Comparison of ENCODE assay signal across 27 mouse cellular contexts in the genomic region with DNA sequence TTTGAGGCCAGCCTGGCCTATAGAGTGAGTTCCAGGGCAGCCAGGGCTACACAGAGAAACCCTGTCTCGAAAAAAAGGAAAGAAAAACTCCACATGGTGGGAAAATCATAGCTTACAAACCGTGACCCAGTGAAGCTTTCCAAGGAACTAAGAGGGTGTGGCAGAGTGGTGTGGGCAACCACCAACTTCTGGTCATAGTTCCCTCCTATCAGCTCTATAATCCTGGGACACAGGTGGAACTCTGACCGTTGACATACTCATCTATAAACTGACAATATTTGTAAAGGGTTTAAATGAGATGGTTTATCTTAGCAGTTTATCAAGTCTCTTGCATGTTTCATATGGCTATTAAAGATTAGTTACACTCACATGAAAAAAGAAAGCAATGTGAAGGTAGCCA.
"Had no signal": no experiment of that assay in that cellular context is flagged by ENCODE, and none has a peak within 500 bp of the region (broad histone marks: within the 10 kb centered on the region; RNA-seq: fewer than 3 reads in every experiment).

No protein-coding gene starts in this region.

- H3K27ac ChIP-seq: embryonic facial prominence, embryonic 10.5 days; embryonic facial prominence, embryonic 12.5 days; embryonic facial prominence, embryonic 13.5 days; embryonic facial prominence, embryonic 15.5 days; forebrain, embryonic 10.5 days; forebrain, embryonic 12.5 days; forebrain, embryonic 15.5 days; gastrocnemius, adult 2 months had no signal

- DNase-seq: cerebellum, adult 18-20 months; cerebellum, adult 2 months; cerebellum, adult 8-10 months; cerebellum, adult 9-10 months; cerebellum, adult 9-11 months; cerebellum, postnatal 10 days; cerebellum, postnatal 14 days; cerebellum, postnatal 25 days; cerebellum, postnatal 36 days; embryo, embryonic 11 days; forebrain, postnatal 0 days; gastrocnemius, adult 2 months; gastrocnemius, postnatal 10 days; gastrocnemius, postnatal 14 days; gastrocnemius, postnatal 25 days; gastrocnemius, postnatal 36 days; heart, adult 18-20 months had no signal

- H3K4me3 ChIP-seq: embryonic facial prominence, embryonic 10.5 days; embryonic facial prominence, embryonic 12.5 days; embryonic facial prominence, embryonic 13.5 days; embryonic facial prominence, embryonic 15.5 days; erythroblast, embryonic 14.5 days; forebrain, embryonic 10.5 days; forebrain, embryonic 12.5 days; forebrain, embryonic 15.5 days; gastrocnemius, adult 2 months had no signal

- H3K36me3 ChIP-seq: embryonic facial prominence, embryonic 10.5 days; embryonic facial prominence, embryonic 12.5 days; forebrain, embryonic 12.5 days had no signal

- H3K9me3 ChIP-seq: embryonic facial prominence, embryonic 10.5 days; embryonic facial prominence, embryonic 12.5 days; embryonic facial prominence, embryonic 13.5 days; embryonic facial prominence, embryonic 15.5 days; forebrain, embryonic 10.5 days; forebrain, embryonic 12.5 days; forebrain, embryonic 15.5 days had no signal

- H3K4me2 ChIP-seq: embryonic facial prominence, embryonic 12.5 days; embryonic facial prominence, embryonic 13.5 days; embryonic facial prominence, embryonic 15.5 days; forebrain, embryonic 12.5 days; forebrain, embryonic 15.5 days had no signal

- H3K9ac ChIP-seq: embryonic facial prominence, embryonic 12.5 days; embryonic facial prominence, embryonic 13.5 days; embryonic facial prominence, embryonic 15.5 days; forebrain, embryonic 12.5 days; forebrain, embryonic 15.5 days; forebrain, postnatal 0 days had no signal

- H3K4me1 ChIP-seq: embryonic facial prominence, embryonic 15.5 days; forebrain, embryonic 12.5 days had no signal

- H3K27me3 ChIP-seq: embryonic facial prominence, embryonic 12.5 days; embryonic facial prominence, embryonic 13.5 days; embryonic facial prominence, embryonic 15.5 days; forebrain, embryonic 12.5 days; forebrain, embryonic 15.5 days had no signal

- ATAC-seq: forebrain, embryonic 14.5 days; forebrain, embryonic 15.5 days; forebrain, embryonic 16.5 days; forebrain, postnatal 0 days had no signal
